Mouse (Mus musculus) limb, embryonic 12.5 days (tissue): ENCODE results near the gene Scn2b. TPM values are rescaled to one million over a fixed set of nuclear protein-coding genes. Genes with fewer than 3 reads are reported as not detected.
A peak's percentile ranks its signal among the peaks of the same experiment; 100 is the strongest.

ENCODE experiments used
- ATAC-seq: fragments of 200-750 bp; cut with Nextera tagmentation; 2 replicates; pipeline ENCODE4 v1.8.0; 2017; ENCODE audit warnings: low read depth, moderate TSS enrichment; ENCODE audit not compliant: insufficient number of reproducible peaks, insufficient read depth, low FRiP score, low TSS enrichment
- H3K27ac ChIP-seq: fragments of 300-500 bp; sonication (generic); 2 replicates; pipeline ENCODE4 v1.5.1; 2016; ENCODE audit warnings: mild to moderate bottlenecking, moderate library complexity
- H3K27me3 ChIP-seq: fragments of 300-500 bp; sonication (generic); 2 replicates; pipeline ENCODE4 v1.6.1; 2016; ENCODE audit warnings: mild to moderate bottlenecking, moderate library complexity
- H3K36me3 ChIP-seq: fragments of 300-500 bp; sonication (generic); 2 replicates; pipeline ENCODE4 v1.6.1; 2016; ENCODE audit warnings: mild to moderate bottlenecking, moderate library complexity
- H3K4me1 ChIP-seq: fragments of 300-500 bp; sonication (generic); replicated peaks from 2 replicates; pipeline ENCODE4 v1.6.1; 2016
- H3K4me2 ChIP-seq: fragments of 300-500 bp; sonication (generic); 2 replicates; pipeline ENCODE4 v1.6.1; 2016; ENCODE audit warnings: mild to moderate bottlenecking, moderate library complexity
- H3K4me3 ChIP-seq: fragments of 300-500 bp; sonication (generic); replicated peaks from 2 replicates; pipeline ENCODE4 v1.5.1; 2016; ENCODE audit warnings: mild to moderate bottlenecking
- H3K9ac ChIP-seq: fragments of 300-500 bp; sonication (generic); replicated peaks from 2 replicates; pipeline ENCODE4 v1.6.1; 2016; ENCODE audit warnings: mild to moderate bottlenecking, moderate library complexity
- H3K9me3 ChIP-seq: fragments of 300-500 bp; sonication (generic); 2 replicates; pipeline ENCODE4 v1.6.1; 2016; ENCODE audit warnings: mild to moderate bottlenecking, moderate library complexity
- WGBS: fragments of 180-500 bp; shearing (Covaris S2); methylation state at CpG from one replicate; pipeline ENCODE4 v1.1.7; 2016; 5-methylcytosine and 5-hydroxymethylcytosine counted together
- polyA plus RNA-seq: library from polyadenylated mRNA; unstranded; fragments of >200 nt; fragmentation: Nextera tagmentation; extraction: Ambion mirVana; gene quantifications from 2 replicates; pipeline ENCODE4 v1.2.1, GENCODE M21; 2016

Gene Scn2b
- polyA plus RNA-seq, 1 experiment from 2014 or later: 6.4 TPM

DNA sequence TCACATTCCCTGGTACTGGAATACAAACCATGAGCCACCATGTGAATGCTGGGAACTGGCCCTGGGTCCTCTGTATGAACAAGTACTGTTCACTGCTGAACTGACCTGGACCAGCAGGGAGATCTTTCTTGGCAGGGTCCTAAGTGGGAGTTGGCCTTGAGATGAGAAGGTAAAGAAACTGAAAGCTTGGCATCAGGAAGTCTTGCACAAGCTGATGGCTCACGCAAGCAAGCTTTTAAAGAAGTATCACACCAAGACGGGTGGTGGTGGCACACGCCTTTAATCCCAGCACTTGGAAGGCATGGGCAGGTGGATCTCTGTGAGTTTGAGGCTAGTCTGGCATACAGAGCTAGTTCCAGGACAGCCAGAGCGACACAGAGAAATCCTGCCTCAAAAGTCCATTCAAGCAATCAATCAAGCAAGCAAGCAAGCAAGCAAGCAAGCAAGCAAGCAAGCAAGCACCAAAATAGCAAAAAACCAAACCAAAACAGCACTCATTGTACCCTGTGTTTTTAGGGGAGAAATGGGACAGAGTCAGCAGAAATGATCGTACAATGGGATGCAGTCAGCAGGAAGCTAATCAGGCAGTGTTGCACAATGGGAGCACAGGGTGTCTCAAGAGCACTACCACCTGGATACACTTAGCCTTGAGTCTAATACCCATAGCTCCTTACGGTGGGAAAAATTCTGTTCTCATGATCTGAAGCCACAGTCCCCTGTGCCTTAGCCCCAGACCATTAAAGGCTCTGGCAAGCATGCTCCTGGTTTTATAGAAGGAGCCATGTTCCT is 22.2 kb upstream of the Scn2b start:
- Histone ChIP-seq H3K27ac (no peak overlapping the region), H3K9ac (no peak overlapping the region), H3K4me3 (no peak overlapping the region), H3K36me3 (no peaks in the 10 kb centered on the region), H3K9me3 (no peaks in the 10 kb centered on the region), H3K4me1 (peaks cover 10% of the 10 kb centered on the region), H3K4me2 (no peak overlapping the region), H3K27me3 (no peaks in the 10 kb centered on the region; the same call in 1 of the 2 replicates)
- 65% methylated on average over 6 of the region's 6 CpGs for WGBS
- no peak for ATAC-seq

DNA sequence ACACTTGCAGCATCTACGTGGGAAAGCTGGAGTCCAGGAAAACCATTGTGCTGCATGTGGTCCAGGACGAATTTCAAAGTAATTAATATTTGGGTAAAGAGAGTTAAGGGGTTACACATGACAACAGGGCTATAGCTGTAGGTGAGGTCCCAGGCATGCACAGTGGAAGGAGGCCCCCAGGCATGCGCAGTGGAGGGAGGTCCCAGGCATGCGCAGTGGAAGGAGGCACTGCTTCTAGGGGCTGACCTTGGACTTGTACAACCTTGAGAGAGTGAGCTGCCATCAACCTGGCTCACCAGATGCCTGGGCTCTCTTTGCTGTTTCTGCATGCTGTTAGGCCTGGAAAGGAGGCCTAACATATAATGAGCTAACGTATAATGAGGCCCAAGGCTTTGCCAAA is 19.7 kb upstream of the Scn2b start:
- WGBS: 83% methylated on average over 5 of the region's 5 CpGs
- Histone ChIP-seq H3K4me2 (no peak overlapping the region), H3K36me3 (no peaks in the 10 kb centered on the region), H3K27me3 (no peaks in the 10 kb centered on the region; the same call in 1 of the 2 replicates), H3K4me1 (peaks cover 14% of the 10 kb centered on the region), H3K9me3 (no peaks in the 10 kb centered on the region), H3K4me3 (no peak overlapping the region), H3K27ac (no peak overlapping the region), H3K9ac (no peak overlapping the region)
- ATAC-seq: no peak

DNA sequence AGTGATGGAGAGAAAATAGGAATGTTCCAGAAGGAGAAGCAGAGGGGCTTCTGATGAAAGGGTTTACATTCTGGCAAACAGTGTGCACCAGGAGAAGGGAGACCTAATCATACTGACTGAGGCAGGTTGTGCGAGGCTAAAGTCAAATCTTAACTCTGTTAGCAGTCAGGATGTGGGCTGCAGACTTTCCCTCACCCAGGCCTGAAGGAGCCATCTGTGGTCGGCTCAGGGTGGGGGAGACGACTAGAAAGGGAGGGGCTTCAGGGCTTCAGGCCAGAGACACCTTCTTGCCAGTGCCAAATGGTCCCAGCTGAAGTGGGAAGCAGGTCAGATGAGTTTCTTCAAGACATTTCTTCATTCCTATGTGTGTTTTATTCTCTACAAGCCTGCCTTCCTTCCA is 19.2 kb upstream of the Scn2b start:
- whole genome bisulfite sequencing: 34% methylated on average over 3 of the region's 3 CpGs
- peaks cover 19% of the 10 kb centered on the region for H3K4me1 ChIP-seq
- H3K27ac ChIP-seq: no peak overlapping the region
- no peak for ATAC-seq
- no peak overlapping the region for H3K9ac ChIP-seq
- H3K36me3 ChIP-seq: no peaks in the 10 kb centered on the region
- no peak overlapping the region for H3K4me2 ChIP-seq
- H3K4me3 ChIP-seq: no peak overlapping the region
- no peaks in the 10 kb centered on the region; the same call in 1 of the 2 replicates for H3K27me3 ChIP-seq
- no peaks in the 10 kb centered on the region for H3K9me3 ChIP-seq

DNA sequence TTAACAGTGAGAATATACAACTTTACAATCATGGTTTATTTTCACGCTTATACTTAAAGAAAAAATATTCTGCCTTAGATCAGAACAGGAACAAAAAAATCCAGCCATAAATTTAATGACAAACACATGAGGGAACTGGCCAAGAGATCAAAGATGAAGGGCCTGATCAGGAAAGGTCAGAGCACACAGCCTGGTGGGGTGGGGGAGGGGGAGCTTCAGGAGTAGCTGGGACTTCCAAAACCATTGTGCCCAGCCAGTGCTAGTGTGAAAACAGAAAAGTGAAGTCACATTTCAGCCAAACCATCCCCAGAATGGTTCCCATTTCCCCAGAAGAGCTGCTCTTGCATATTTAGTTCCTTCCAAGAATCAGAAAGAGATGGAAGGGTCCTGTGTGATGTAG is 15.1 kb upstream of the Scn2b start:
- no peaks in the 10 kb centered on the region for H3K36me3 ChIP-seq
- 0 out of 2 replicates have a peak overlapping the region, but pooled peaks have one; percentile 7 for H3K27ac ChIP-seq
- H3K4me3 ChIP-seq: no peak overlapping the region
- 22% methylated on average over 1 of the region's 1 CpGs for WGBS
- peaks cover 9% of the 10 kb centered on the region for H3K4me1 ChIP-seq
- H3K9ac ChIP-seq: no peak overlapping the region
- H3K4me2 ChIP-seq: no peak overlapping the region
- no peaks in the 10 kb centered on the region for H3K9me3 ChIP-seq
- ATAC-seq: no peak
- no peaks in the 10 kb centered on the region for H3K27me3 ChIP-seq

DNA sequence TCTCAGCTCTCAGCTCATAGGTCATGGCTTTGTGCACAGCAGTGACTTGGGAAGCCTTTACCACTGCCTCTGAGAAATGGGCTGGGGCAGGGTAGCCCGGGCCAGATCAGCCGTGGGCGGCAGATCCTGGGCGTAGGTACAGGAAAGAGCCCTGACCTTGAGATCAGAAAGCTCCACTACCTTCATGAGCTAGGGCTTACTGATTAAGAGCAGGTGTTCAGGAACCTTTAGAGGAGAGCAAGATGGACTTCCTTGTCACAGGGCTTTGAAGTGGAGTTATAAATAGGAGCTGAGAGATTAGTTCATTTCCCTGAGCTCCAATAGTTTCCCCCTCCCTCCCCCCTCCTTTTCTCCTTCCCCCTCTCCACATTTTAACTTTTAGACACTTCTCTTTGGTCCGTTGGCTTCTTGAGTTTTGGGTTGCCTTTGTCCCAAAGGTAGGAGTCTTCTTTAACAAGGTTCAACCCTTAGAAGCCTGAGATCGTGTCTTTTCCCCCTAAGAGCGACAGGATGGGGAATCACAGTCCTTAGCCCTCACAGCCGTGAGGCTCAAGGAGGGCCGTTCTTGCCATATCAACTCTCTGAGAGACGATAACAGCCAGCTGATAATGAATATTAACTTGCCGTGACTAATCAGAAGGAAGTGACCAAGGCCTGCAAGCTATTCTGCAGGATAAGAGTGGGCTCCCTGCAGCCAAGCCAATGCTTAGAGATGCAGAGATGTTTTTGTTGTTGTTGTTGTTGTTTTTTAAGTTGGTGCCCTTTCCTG is 14.2 kb upstream of the Scn2b start:
- Histone ChIP-seq H3K9ac (no peak overlapping the region), H3K4me2 (no peak overlapping the region), H3K4me3 (no peak overlapping the region), H3K27me3 (no peaks in the 10 kb centered on the region), H3K9me3 (no peaks in the 10 kb centered on the region), H3K4me1 (peaks cover 9% of the 10 kb centered on the region), H3K36me3 (no peaks in the 10 kb centered on the region), H3K27ac (no peak overlapping the region)
- 16% methylated on average over 11 of the region's 11 CpGs for WGBS
- ATAC-seq: no peak

DNA sequence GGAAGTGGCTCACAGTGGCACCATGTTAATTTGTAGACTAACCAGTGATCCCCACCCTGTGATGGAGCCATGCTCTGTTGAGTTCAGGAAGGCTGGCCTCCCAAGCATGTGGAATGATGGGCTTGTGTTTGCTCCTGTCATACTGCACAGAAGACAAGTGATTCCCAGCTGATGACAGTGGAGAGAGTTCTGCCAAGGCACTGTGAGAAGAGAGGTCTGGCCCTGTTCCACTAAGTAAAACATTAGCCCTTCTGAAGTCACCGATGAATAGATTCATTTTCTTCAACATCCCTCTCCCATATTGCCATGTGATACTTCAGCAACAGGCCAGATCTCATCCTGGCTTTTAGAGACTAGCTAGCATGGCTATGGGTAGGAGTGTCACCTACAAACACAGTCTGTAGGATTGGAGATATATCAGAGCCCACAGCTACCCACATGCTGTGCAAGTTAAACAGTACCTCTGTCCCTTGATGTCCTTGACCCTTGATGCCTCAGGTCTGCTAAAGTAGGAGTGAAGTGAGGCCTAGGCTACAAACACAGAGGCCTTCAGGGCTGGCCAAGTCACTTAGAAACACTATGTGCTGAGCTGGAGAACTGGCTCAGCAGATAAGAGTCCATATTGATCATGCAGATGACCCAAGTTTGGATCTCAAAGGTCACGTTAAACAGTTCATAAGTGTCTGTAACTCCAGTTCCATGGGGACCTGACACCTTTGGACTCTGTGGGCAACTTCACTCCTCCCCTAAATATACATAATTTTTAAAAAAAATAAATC is 11.8 kb upstream of the Scn2b start:
- ATAC-seq: no peak
- Histone ChIP-seq H3K4me3 (no peak overlapping the region), H3K36me3 (no peaks in the 10 kb centered on the region), H3K9me3 (no peaks in the 10 kb centered on the region), H3K27ac (no peak overlapping the region), H3K4me1 (peaks cover 9% of the 10 kb centered on the region), H3K4me2 (no peak overlapping the region), H3K27me3 (no peaks in the 10 kb centered on the region), H3K9ac (no peak overlapping the region)
- 93% methylated on average over 2 of the region's 2 CpGs for WGBS

DNA sequence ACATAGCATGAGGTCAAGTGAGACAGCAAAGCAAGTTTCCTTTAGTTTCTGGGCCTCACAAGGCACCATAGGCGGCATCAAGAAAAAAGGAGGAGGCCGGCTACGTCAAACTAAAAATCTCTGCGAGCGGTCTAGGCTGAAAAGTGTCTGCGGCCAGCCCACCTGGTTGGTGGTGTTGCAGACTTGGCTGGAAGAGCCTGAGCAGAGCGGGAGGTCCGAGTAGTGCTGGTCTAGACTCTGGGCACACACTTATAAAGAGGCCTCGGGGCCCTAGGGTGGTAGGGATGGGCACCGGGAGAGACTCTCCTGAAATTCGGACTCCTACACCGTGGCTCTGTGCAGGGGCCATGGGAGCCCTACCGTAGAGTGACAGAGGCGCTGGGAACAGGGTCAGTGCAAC is 1.9 kb upstream of the Scn2b start:
- Histone ChIP-seq H3K4me3 (peak overlapping the region; percentile 40), H3K9me3 (no peaks in the 10 kb centered on the region), H3K36me3 (no peaks in the 10 kb centered on the region), H3K27ac (peak overlapping the region; percentile 62), H3K27me3 (no peaks in the 10 kb centered on the region; the same call in 1 of the 2 replicates), H3K9ac (peak overlapping the region; percentile 45), H3K4me1 (peaks cover 31% of the 10 kb centered on the region), H3K4me2 (peak overlapping the region; percentile 65)
- peak; percentile 75; the same call in 1 of the 2 replicates for ATAC-seq
- 2% methylated on average over 14 of the region's 14 CpGs for WGBS

DNA sequence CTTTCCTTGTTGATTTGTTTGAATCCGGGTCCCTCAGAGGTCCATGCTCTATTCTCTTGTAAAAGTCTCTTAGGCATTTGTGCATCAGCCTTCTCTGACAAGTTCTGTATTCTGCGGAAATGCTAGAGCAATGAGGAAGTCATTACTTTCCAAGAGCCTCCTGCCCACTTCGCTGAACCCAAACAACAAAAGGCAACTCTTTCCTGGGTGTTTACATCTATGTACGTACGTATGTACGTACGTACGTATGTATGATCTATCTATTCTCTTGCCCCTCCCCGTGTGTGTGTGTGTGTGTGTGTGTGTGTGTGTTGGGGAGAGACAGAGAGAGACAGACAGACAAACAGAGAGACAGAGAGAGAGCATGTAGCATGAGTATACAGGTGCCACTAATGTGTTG is 763 bp upstream of the Scn2b start:
- Histone ChIP-seq H3K4me3 (no peak overlapping the region), H3K4me1 (peaks cover 35% of the 10 kb centered on the region), H3K9me3 (no peaks in the 10 kb centered on the region), H3K27ac (no peak overlapping the region), H3K27me3 (no peaks in the 10 kb centered on the region; the same call in 1 of the 2 replicates), H3K4me2 (no peak overlapping the region), H3K36me3 (no peaks in the 10 kb centered on the region), H3K9ac (no peak overlapping the region)
- no peak for ATAC-seq
- WGBS: 60% methylated on average over 9 of the region's 9 CpGs

DNA sequence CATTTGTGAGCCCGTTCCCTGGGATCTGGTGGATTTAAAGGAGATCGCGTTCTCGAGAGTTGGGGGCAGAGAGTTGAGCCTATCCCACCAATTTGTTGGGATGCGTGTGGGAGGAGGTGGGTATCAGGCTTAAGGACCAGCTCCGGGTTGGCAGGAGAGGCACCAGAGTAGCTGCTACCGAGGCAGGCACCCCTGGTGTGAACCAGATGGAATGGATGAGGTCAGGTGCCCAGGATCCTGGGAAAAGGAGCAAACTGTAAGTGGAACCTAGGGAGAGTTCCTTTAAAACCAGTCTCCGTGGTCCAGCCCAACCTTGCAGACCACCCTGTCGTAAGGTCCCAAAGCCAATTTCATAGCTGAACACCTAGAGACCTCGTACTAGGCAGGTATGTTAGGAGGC is 970 bp downstream of the Scn2b start:
- Histone ChIP-seq H3K4me3 (peak overlapping the region; percentile 68), H3K27ac (peak overlapping the region; percentile 94), H3K36me3 (no peaks in the 10 kb centered on the region), H3K4me1 (peaks cover 44% of the 10 kb centered on the region), H3K4me2 (peak overlapping the region; percentile 84), H3K9ac (peak overlapping the region; percentile 77), H3K9me3 (no peaks in the 10 kb centered on the region), H3K27me3 (no peaks in the 10 kb centered on the region; the same call in 1 of the 2 replicates)
- no peak for ATAC-seq
- 13% methylated on average over 10 of the region's 10 CpGs for WGBS

DNA sequence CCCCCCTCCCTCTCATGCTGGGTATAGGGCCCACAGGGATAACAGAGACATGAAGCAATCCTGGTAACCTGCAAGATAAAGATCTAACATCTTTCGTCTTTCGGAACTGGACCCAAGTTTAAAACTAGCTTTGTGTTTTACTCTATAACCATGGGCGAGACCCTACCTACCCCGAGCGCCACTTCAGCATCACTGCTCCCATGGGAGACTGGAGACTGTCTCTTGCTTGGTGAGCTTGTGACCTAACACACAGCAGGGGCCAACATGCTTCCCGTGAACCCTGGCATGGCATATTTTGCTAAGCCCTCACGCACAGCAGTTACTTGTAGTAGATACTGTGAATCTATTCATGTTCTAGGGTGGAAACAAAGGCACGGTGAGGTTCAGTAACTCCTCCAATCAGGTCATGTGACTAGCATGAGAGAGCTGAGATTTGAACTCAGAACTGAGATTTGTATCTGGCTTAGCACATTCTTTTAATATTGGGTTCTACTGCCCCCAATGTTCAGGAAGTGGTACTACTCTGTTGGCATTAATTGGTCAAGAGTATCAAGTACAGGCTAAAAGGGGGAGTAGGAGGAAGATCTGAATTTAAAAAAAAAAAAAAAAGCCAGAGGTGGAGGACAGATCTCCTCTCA is 1.9 kb downstream of the Scn2b start:
- peaks cover 44% of the 10 kb centered on the region for H3K4me1 ChIP-seq
- H3K4me2 ChIP-seq: peak overlapping the region; percentile 84
- ATAC-seq: no peak

More for the DNA sequence above, 1.9 kb downstream of the Scn2b start:
- Histone ChIP-seq H3K27me3 (no peaks in the 10 kb centered on the region; the same call in 1 of the 2 replicates), H3K9me3 (no peaks in the 10 kb centered on the region), H3K9ac (peak overlapping the region; percentile 77; the same call in 1 of the 2 replicates), H3K4me3 (peak overlapping the region; percentile 68), H3K27ac (no peak overlapping the region), H3K36me3 (0 out of 2 replicates have a peak, but pooled peaks cover under 1% of the 10 kb centered on the region)
- WGBS: 93% methylated on average over 8 of the region's 8 CpGs
